Mouse (Mus musculus): ENCODE measurements around the gene Snrpg. TPM values are rescaled to one million over a fixed set of nuclear protein-coding genes. Genes with fewer than 3 reads are reported as not detected.
"Not testable (repeated sequence)": the region's sequence is repeated elsewhere in the genome, so short reads cannot be mapped to it uniquely, and the experiment has no call there.

Snrpg gene
- polyA plus RNA-seq (2016; fragmentation: Nextera tagmentation; extraction: Ambion mirVana), result 493 and 510 TPM in 2 replicates

GRCm38 (mm10) chr6:86370764-86371339 is at the start of gene Snrpg:
Snrpg (plus strand) TSS chr6:86371304.
- peak within 1 kb of the TSS; percentile 94 for H3K4me3 ChIP-seq
- H3K27ac ChIP-seq, result peak within 1 kb of the TSS; percentile 89
- H3K27me3 ChIP-seq (replicated peaks), result no peaks in the 10 kb centered on the region
- peak; percentile 35; the same call in 1 of the 2 replicates for ATAC-seq
- peaks cover 58% of the 10 kb centered on the region for H3K4me1 ChIP-seq
- WGBS (ENCODE audit: insufficient replicate concordance), result 14% methylated on average over 15 of the region's 15 CpGs
- peak within 1 kb of the TSS; percentile 85 for H3K4me2 ChIP-seq
- H3K9ac ChIP-seq, result peak within 1 kb of the TSS; percentile 86
- peaks cover 47% of the 10 kb centered on the region for H3K36me3 ChIP-seq
- H3K9me3 ChIP-seq (replicated peaks), result no peaks in the 10 kb centered on the region

- Histone ChIP-seq H3K9ac (no peak overlapping the region), H3K9me3 (replicated peaks) (no peaks in the 10 kb centered on the region), H3K4me3 (no peak overlapping the region), H3K27ac (no peak overlapping the region), H3K36me3 (no peaks in the 10 kb centered on the region), H3K27me3 (replicated peaks) (no peaks in the 10 kb centered on the region), H3K4me2 (no peak overlapping the region), H3K4me1 (no peaks in the 10 kb centered on the region)
- WGBS (ENCODE audit: insufficient replicate concordance), result 54% methylated on average over 5 of the region's 5 CpGs
- ATAC-seq, result no peak
Measured at GRCm38 (mm10) chr6:86322031-86322563, 49.0 kb upstream of the Snrpg start.

DNA sequence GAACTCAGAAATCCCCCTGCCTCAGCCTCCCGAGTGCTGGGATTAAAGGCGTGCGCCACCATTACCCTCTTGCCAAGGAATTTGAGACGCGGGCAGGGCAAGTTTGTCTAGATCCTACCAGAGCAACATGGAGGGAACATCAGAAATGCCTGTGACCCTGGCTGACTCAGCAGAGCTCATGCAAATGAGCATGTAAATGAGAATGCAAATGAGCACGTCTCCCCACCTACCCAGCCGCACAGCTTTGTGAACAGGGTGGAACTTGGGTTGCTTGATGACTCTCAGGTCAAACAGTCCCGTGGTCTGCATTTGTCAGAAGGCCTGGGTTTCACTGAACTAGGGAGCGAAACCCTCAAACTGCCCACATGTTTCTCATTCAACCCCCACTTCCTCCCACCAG is 48.1 kb upstream of the Snrpg start:
- no peak overlapping the region for H3K4me3 ChIP-seq
- no peaks in the 10 kb centered on the region for H3K36me3 ChIP-seq
- no peak overlapping the region for H3K27ac ChIP-seq
- no peak for ATAC-seq
- no peak overlapping the region for H3K4me2 ChIP-seq
- 77% methylated on average over 9 of the region's 9 CpGs for WGBS (ENCODE audit: insufficient replicate concordance)
- H3K9me3 ChIP-seq (replicated peaks), result no peaks in the 10 kb centered on the region
- no peak overlapping the region for H3K9ac ChIP-seq
- no peaks in the 10 kb centered on the region for H3K4me1 ChIP-seq
- no peaks in the 10 kb centered on the region for H3K27me3 ChIP-seq (replicated peaks)

GRCm38 (mm10) chr6:86324400-86324799 is 46.7 kb upstream of the Snrpg start:
- WGBS (ENCODE audit: insufficient replicate concordance), result 77% methylated on average over 3 of the region's 3 CpGs
- no peak for ATAC-seq
- Histone ChIP-seq H3K27ac (no peak overlapping the region), H3K4me2 (no peak overlapping the region), H3K27me3 (replicated peaks) (no peaks in the 10 kb centered on the region), H3K9me3 (replicated peaks) (no peaks in the 10 kb centered on the region), H3K4me1 (no peaks in the 10 kb centered on the region), H3K4me3 (no peak overlapping the region), H3K36me3 (no peaks in the 10 kb centered on the region), H3K9ac (no peak overlapping the region)

GRCm38 (mm10) chr6:86325646-86326045 is 45.5 kb upstream of the Snrpg start:
- Histone ChIP-seq H3K27ac (no peak overlapping the region), H3K4me3 (no peak overlapping the region), H3K36me3 (no peaks in the 10 kb centered on the region), H3K4me2 (no peak overlapping the region), H3K27me3 (replicated peaks) (no peaks in the 10 kb centered on the region), H3K4me1 (no peaks in the 10 kb centered on the region), H3K9me3 (replicated peaks) (no peaks in the 10 kb centered on the region), H3K9ac (no peak overlapping the region)
- WGBS (ENCODE audit: insufficient replicate concordance), result 57% methylated on average over 5 of the region's 5 CpGs
- no peak for ATAC-seq

GRCm38 (mm10) chr6:86326866-86327265 is 44.2 kb upstream of the Snrpg start:
- H3K27ac ChIP-seq, result no peak overlapping the region
- no peaks in the 10 kb centered on the region for H3K9me3 ChIP-seq (replicated peaks)
- no peak overlapping the region for H3K9ac ChIP-seq
- H3K4me2 ChIP-seq, result no peak overlapping the region
- H3K4me1 ChIP-seq, result no peaks in the 10 kb centered on the region
- 83% methylated on average over 18 of the region's 18 CpGs for whole genome bisulfite sequencing (ENCODE audit: insufficient replicate concordance)
- no peaks in the 10 kb centered on the region for H3K27me3 ChIP-seq (replicated peaks)
- no peaks in the 10 kb centered on the region for H3K36me3 ChIP-seq
- no peak for ATAC-seq
- no peak overlapping the region for H3K4me3 ChIP-seq

DNA sequence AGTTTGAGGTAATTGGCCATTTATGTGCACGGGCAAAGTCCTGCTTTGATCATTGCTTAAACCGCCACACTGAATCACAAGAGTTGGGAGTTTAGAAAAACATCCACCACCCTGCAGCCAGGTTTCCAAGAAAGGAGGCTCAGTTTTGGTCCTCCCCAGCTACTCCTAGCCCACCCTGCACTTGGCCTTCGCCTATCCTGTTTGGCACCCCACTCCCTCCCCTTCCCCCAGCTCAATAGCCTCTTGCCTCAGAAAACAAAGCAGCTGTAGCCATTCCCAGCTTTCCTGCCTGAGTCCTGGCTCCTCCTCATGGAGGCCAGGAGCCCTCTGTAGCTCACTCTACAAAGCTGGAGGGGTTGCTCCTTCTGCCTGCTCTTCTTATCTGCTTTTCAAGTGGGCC is 42.7 kb upstream of the Snrpg start:
- ATAC-seq, result no peak
- 80% methylated on average over 3 of the region's 3 CpGs for WGBS (ENCODE audit: insufficient replicate concordance)

GRCm38 (mm10) chr6:86329943-86330342 is 41.2 kb upstream of the Snrpg start:
- H3K4me1 ChIP-seq, result no peaks in the 10 kb centered on the region
- no peak overlapping the region for H3K4me2 ChIP-seq
- no peak overlapping the region for H3K9ac ChIP-seq
- ATAC-seq, result no peak
- H3K27me3 ChIP-seq (replicated peaks), result no peaks in the 10 kb centered on the region
- no peak overlapping the region for H3K27ac ChIP-seq
- H3K4me3 ChIP-seq, result no peak overlapping the region
- 79% methylated on average over 6 of the region's 6 CpGs for WGBS (ENCODE audit: insufficient replicate concordance)
- no peaks in the 10 kb centered on the region for H3K9me3 ChIP-seq (replicated peaks)
- no peaks in the 10 kb centered on the region for H3K36me3 ChIP-seq

More for the DNA sequence above, 42.7 kb upstream of the Snrpg start:
- Histone ChIP-seq H3K9ac (no peak overlapping the region), H3K4me1 (no peaks in the 10 kb centered on the region), H3K36me3 (no peaks in the 10 kb centered on the region), H3K27me3 (replicated peaks) (no peaks in the 10 kb centered on the region), H3K4me2 (no peak overlapping the region), H3K9me3 (replicated peaks) (no peaks in the 10 kb centered on the region), H3K4me3 (no peak overlapping the region), H3K27ac (no peak overlapping the region)

DNA sequence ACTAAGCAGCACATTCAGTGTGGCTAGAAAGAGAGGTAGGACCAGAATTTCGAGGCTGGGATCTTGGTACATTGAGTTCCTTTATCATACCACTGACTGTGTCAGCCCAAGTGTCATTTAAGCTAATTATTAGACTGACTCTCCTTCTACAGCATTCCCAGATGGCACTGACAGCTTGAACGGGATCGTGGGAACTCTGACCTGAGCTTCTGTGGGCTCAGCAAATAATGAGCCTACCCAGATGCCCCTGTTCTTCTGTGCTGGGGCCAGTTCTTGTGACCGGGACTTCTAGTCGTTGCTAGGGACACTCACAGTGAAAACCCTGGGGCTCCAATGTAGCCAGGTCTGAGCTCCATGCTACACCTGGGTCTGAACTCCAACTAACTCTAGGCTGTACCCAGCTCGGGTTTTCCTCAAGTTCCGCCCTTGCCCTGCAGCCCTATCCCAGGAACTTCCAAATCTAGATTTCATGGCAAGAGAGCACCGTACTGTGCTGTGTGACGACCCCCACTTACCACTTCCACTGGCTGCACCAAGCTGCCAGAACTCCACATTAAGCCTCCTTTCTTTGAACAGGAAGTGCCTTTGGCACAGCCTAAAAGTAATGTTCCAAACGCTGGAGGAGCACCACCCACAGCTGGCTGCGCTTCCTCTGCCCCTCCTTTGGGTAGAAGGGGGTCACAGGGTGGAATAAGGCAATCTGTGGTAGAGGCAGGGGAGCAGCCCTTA is 35.8 kb upstream of the Snrpg start:
- WGBS (ENCODE audit: insufficient replicate concordance), result 61% methylated on average over 11 of the region's 11 CpGs
- no peak overlapping the region for H3K4me2 ChIP-seq
- H3K9ac ChIP-seq, result no peak overlapping the region
- no peak for ATAC-seq
- H3K9me3 ChIP-seq (replicated peaks), result no peaks in the 10 kb centered on the region
- no peak overlapping the region for H3K27ac ChIP-seq
- H3K4me3 ChIP-seq, result no peak overlapping the region
- no peaks in the 10 kb centered on the region for H3K27me3 ChIP-seq (replicated peaks)
- H3K36me3 ChIP-seq, result no peaks in the 10 kb centered on the region
- H3K4me1 ChIP-seq, result no peaks in the 10 kb centered on the region

DNA sequence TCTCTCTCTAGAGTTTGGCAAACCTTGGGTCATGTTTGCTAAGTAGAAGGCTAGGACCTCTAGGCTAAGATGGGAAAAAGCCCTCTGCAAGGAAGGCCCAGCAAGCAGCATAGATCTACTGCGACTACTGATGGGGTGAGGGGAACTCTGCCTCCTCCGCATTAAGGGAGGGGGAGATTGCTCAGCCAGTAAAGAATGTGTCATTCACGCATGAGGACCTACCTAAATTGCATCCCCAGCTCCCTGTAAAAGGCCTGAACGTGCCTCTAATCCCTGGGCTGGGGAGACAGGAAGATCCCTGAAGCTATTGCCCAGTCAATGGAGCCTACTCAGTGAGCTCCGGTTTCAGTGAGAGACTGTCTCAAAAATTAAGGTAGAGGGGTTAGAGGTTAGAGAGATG is 35.2 kb upstream of the Snrpg start:
- ATAC-seq, result no peak
- H3K27me3 ChIP-seq (replicated peaks), result no peaks in the 10 kb centered on the region
- H3K27ac ChIP-seq, result no peak overlapping the region
- no peaks in the 10 kb centered on the region for H3K4me1 ChIP-seq
- H3K9ac ChIP-seq, result no peak overlapping the region
- WGBS (ENCODE audit: insufficient replicate concordance), result 68% methylated on average over 5 of the region's 5 CpGs
- no peak overlapping the region for H3K4me3 ChIP-seq
- no peaks in the 10 kb centered on the region for H3K9me3 ChIP-seq (replicated peaks)
- H3K36me3 ChIP-seq, result no peaks in the 10 kb centered on the region
- no peak overlapping the region for H3K4me2 ChIP-seq

DNA sequence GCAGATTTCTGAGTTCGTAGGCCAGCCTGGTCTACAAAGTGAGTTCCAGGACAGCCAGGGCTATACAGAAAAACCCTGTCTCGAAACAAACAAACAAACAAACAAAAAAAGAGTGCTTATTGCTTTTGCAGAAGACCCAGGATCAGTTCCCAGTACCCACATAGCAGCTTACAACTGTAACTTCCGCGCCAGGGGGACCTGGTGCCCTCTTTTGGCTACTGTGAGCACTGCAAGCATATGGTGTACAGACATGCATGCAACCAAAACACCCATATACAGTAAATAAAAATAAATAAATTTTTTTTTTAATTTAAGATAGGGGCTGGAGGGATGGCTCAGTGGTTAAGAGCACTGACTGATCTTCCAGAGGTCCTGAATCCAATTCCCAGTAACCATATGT is 34.8 kb upstream of the Snrpg start:
- H3K27ac ChIP-seq; H3K4me1 ChIP-seq; H3K9ac ChIP-seq; H3K4me2 ChIP-seq; ATAC-seq; H3K27me3 ChIP-seq (replicated peaks); H3K4me3 ChIP-seq; H3K36me3 ChIP-seq; H3K9me3 ChIP-seq (replicated peaks): not testable (repeated sequence)
- WGBS (ENCODE audit: insufficient replicate concordance), result 68% methylated on average over 4 of the region's 4 CpGs

DNA sequence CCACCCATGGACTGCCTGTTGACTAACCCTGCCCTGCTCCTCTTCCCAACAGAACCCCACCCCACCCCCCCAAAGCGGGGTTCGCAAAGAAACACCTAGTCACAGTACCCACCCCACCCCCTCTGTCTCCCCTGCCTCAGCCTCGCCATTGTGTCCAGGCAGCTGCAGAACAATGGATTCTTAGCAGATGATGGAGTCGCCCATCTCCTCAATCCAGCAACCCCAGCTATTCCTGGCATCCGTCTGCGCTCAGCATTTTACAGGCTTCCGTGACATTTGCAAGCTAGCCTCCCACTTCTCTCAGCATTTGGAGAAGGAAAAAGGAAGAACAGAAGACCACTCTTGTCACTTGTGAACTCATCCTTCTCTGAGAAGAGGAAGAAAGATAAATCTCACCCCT is 27.4 kb upstream of the Snrpg start:
- H3K4me2 ChIP-seq, result no peak overlapping the region
- H3K9me3 ChIP-seq (replicated peaks), result no peaks in the 10 kb centered on the region
- H3K9ac ChIP-seq, result no peak overlapping the region
- ATAC-seq, result no peak
- H3K4me1 ChIP-seq, result no peaks in the 10 kb centered on the region
- H3K36me3 ChIP-seq, result no peaks in the 10 kb centered on the region
- H3K4me3 ChIP-seq, result no peak overlapping the region
- no peaks in the 10 kb centered on the region for H3K27me3 ChIP-seq (replicated peaks)
- H3K27ac ChIP-seq, result no peak overlapping the region
- WGBS (ENCODE audit: insufficient replicate concordance), result 17% methylated on average over 7 of the region's 7 CpGs

All from liver, embryonic 12.5 days (tissue).